Mouse (Mus musculus): Measurements from ENCODE around the gene 0610010K14Rik. TPM values are rescaled to one million over a fixed set of nuclear protein-coding genes. Genes with fewer than 3 reads are reported as not detected.
A peak's percentile ranks its signal among the peaks of the same experiment; 100 is the strongest.

0610010K14Rik gene
- polyA plus RNA-seq, 1 experiment from 2014 or later: 178 TPM

- Histone ChIP-seq H3K9me3 (replicated peaks) (no peaks in the 10 kb centered on the region), H3K27me3 (peaks cover 64% of the 10 kb centered on the region), H3K27ac (peak overlapping the region; percentile 89), H3K4me1 (peaks cover 55% of the 10 kb centered on the region), H3K36me3 (peaks cover 6% of the 10 kb centered on the region; the same call in 1 of the 2 replicates), H3K4me2 (peak overlapping the region; percentile 93), H3K4me3 (replicated peaks) (peak overlapping the region; percentile 58), H3K9ac (peak overlapping the region; percentile 35)
- ATAC-seq (replicated peaks; ENCODE audit: low FRiP score): 0 out of 2 replicates have a peak, but pooled peaks have one; percentile 30
- WGBS: 10% methylated on average over 14 of the region's 14 CpGs
Observed at GRCm38 (mm10) chr11:70221603-70222500, 15.9 kb downstream of the 0610010K14Rik start.

- Histone ChIP-seq H3K27ac (peak within 1 kb of the TSS; percentile 89), H3K9ac (peak within 1 kb of the TSS; percentile 67), H3K4me2 (peak within 1 kb of the TSS; percentile 93), H3K27me3 (peaks cover 64% of the 10 kb centered on the region), H3K9me3 (replicated peaks) (no peaks in the 10 kb centered on the region), H3K4me3 (replicated peaks) (peak within 1 kb of the TSS; percentile 58), H3K4me1 (peaks cover 46% of the 10 kb centered on the region), H3K36me3 (peaks cover 6% of the 10 kb centered on the region; the same call in 1 of the 2 replicates)
- under 1% methylated on average over 28 of the region's 28 CpGs for WGBS
- peak; percentile 93 for ATAC-seq (replicated peaks; ENCODE audit: low FRiP score)
Observed at GRCm38 (mm10) chr11:70220731-70221602, 16.7 kb downstream of the 0610010K14Rik start, which contains the start of gene Slc16a13. Gene Slc16a13, minus strand, starts transcription at chr11:70221064.

GRCm38 (mm10) chr11:70220323-70220722, 17.4 kb downstream of the 0610010K14Rik start:
- 1% methylated on average over 24 of the region's 24 CpGs for WGBS
- Histone ChIP-seq H3K9ac (peak overlapping the region; percentile 67), H3K9me3 (replicated peaks) (no peaks in the 10 kb centered on the region), H3K4me3 (replicated peaks) (peak overlapping the region; percentile 58), H3K4me2 (peak overlapping the region; percentile 93), H3K27me3 (peaks cover 64% of the 10 kb centered on the region), H3K27ac (peak overlapping the region; percentile 89), H3K4me1 (peaks cover 48% of the 10 kb centered on the region), H3K36me3 (peaks cover 6% of the 10 kb centered on the region; the same call in 1 of the 2 replicates)
- no peak for ATAC-seq (replicated peaks; ENCODE audit: low FRiP score)

- H3K4me2 ChIP-seq: peak overlapping the region; percentile 93
- H3K4me3 ChIP-seq (replicated peaks): peak overlapping the region; percentile 58
- H3K27me3 ChIP-seq: peaks cover 64% of the 10 kb centered on the region
- WGBS: 62% methylated on average over 7 of the region's 7 CpGs
- peaks cover 6% of the 10 kb centered on the region; the same call in 1 of the 2 replicates for H3K36me3 ChIP-seq
- peak overlapping the region; percentile 89 for H3K27ac ChIP-seq
- peaks cover 52% of the 10 kb centered on the region for H3K4me1 ChIP-seq
- peak overlapping the region; percentile 67 for H3K9ac ChIP-seq
- ATAC-seq (replicated peaks; ENCODE audit: low FRiP score): no peak
- no peaks in the 10 kb centered on the region for H3K9me3 ChIP-seq (replicated peaks)
Observed at GRCm38 (mm10) chr11:70219873-70220272, 17.8 kb downstream of the 0610010K14Rik start.

- H3K4me3 ChIP-seq (replicated peaks): 0 out of 2 replicates have a peak overlapping the region, but pooled peaks have one; percentile 0
- peak overlapping the region; percentile 24; the same call in 1 of the 2 replicates for H3K27ac ChIP-seq
- peak overlapping the region; percentile 93; the same call in 1 of the 2 replicates for H3K4me2 ChIP-seq
- H3K4me1 ChIP-seq: peaks cover 62% of the 10 kb centered on the region
- H3K9ac ChIP-seq: no peak overlapping the region
- 90% methylated on average over 15 of the region's 15 CpGs for WGBS
- H3K36me3 ChIP-seq: peaks cover 6% of the 10 kb centered on the region; the same call in 1 of the 2 replicates
- H3K9me3 ChIP-seq (replicated peaks): no peaks in the 10 kb centered on the region
- no peak for ATAC-seq (replicated peaks; ENCODE audit: low FRiP score)
- peaks cover 65% of the 10 kb centered on the region for H3K27me3 ChIP-seq
Observed at GRCm38 (mm10) chr11:70218741-70219470, 18.8 kb downstream of the 0610010K14Rik start.

- Histone ChIP-seq H3K27me3 (peaks cover 67% of the 10 kb centered on the region), H3K9me3 (replicated peaks) (no peaks in the 10 kb centered on the region), H3K4me2 (no peak overlapping the region), H3K27ac (peak overlapping the region; percentile 24; the same call in 1 of the 2 replicates), H3K36me3 (peaks cover 6% of the 10 kb centered on the region; the same call in 1 of the 2 replicates), H3K4me1 (peaks cover 70% of the 10 kb centered on the region), H3K4me3 (replicated peaks) (no peak overlapping the region), H3K9ac (no peak overlapping the region)
- WGBS: 78% methylated on average over 4 of the region's 4 CpGs
- ATAC-seq (replicated peaks; ENCODE audit: low FRiP score): no peak
Observed at GRCm38 (mm10) chr11:70218039-70218438, 19.7 kb downstream of the 0610010K14Rik start.

GRCm38 (mm10) chr11:70216103-70216502, 21.6 kb downstream of the 0610010K14Rik start:
- WGBS: 60% methylated on average over 3 of the region's 3 CpGs
- Histone ChIP-seq H3K36me3 (peaks cover 6% of the 10 kb centered on the region; the same call in 1 of the 2 replicates), H3K27me3 (peaks cover 74% of the 10 kb centered on the region), H3K9ac (no peak overlapping the region), H3K4me3 (replicated peaks) (no peak overlapping the region), H3K9me3 (replicated peaks) (no peaks in the 10 kb centered on the region), H3K27ac (no peak overlapping the region), H3K4me2 (no peak overlapping the region), H3K4me1 (peaks cover 61% of the 10 kb centered on the region)
- no peak for ATAC-seq (replicated peaks; ENCODE audit: low FRiP score)

GRCm38 (mm10) chr11:70215301-70215700, 22.4 kb downstream of the 0610010K14Rik start:
- Histone ChIP-seq H3K27me3 (peaks cover 79% of the 10 kb centered on the region), H3K4me1 (peaks cover 53% of the 10 kb centered on the region), H3K9me3 (replicated peaks) (no peaks in the 10 kb centered on the region), H3K36me3 (peaks cover 6% of the 10 kb centered on the region; the same call in 1 of the 2 replicates), H3K4me3 (replicated peaks) (peak overlapping the region; percentile 38; the same call in 1 of the 2 replicates), H3K27ac (no peak overlapping the region), H3K4me2 (peak overlapping the region; percentile 74), H3K9ac (no peak overlapping the region)
- 13% methylated on average over 22 of the region's 22 CpGs for WGBS
- no peak for ATAC-seq (replicated peaks; ENCODE audit: low FRiP score)

- H3K4me2 ChIP-seq: peak overlapping the region; percentile 74
- no peak overlapping the region for H3K27ac ChIP-seq
- peak overlapping the region; percentile 38 for H3K4me3 ChIP-seq (replicated peaks)
- 10% methylated on average over 18 of the region's 18 CpGs for WGBS
- 0 out of 2 replicates have a peak overlapping the region, but pooled peaks have one; percentile 43 for H3K9ac ChIP-seq
- H3K4me1 ChIP-seq: peaks cover 49% of the 10 kb centered on the region
- peaks cover 6% of the 10 kb centered on the region; the same call in 1 of the 2 replicates for H3K36me3 ChIP-seq
- no peaks in the 10 kb centered on the region for H3K9me3 ChIP-seq (replicated peaks)
- H3K27me3 ChIP-seq: peaks cover 77% of the 10 kb centered on the region
- peak; percentile 34 for ATAC-seq (replicated peaks; ENCODE audit: low FRiP score)
Observed at GRCm38 (mm10) chr11:70214856-70215209, 22.9 kb downstream of the 0610010K14Rik start.

GRCm38 (mm10) chr11:70214191-70214855, 23.4 kb downstream of the 0610010K14Rik start:
- Histone ChIP-seq H3K27me3 (peaks cover 76% of the 10 kb centered on the region), H3K9me3 (replicated peaks) (no peaks in the 10 kb centered on the region), H3K4me2 (peak overlapping the region; percentile 74), H3K9ac (peak overlapping the region; percentile 43), H3K36me3 (peaks cover 6% of the 10 kb centered on the region; the same call in 1 of the 2 replicates), H3K27ac (no peak overlapping the region), H3K4me1 (peaks cover 43% of the 10 kb centered on the region), H3K4me3 (replicated peaks) (peak overlapping the region; percentile 38)
- ATAC-seq (replicated peaks; ENCODE audit: low FRiP score): peak; percentile 54; the same call in 1 of the 2 replicates
- under 1% methylated on average over 46 of the region's 46 CpGs for WGBS
